Mouse (Mus musculus) hindbrain, embryonic 14.5 days (tissue): ENCODE measurements around the gene Lingo1. TPM values are rescaled to one million over a fixed set of nuclear protein-coding genes. Genes with fewer than 3 reads are reported as not detected.

ENCODE experiments used
- ATAC-seq: fragments of 200-750 bp; cut with Nextera tagmentation; 2 replicates; pipeline ENCODE4 v1.8.0; 2017; ENCODE audit warnings: moderate number of reproducible peaks, mild to moderate bottlenecking, moderate TSS enrichment, moderate library complexity; ENCODE audit not compliant: low FRiP score
- DNase-seq: peaks from one replicate; pipeline ENCODE4 v3.0.0-alpha.2; 2015; ENCODE audit warnings: low spot score
- H3K27ac ChIP-seq: fragments of 300-500 bp; sonication (generic); 2 replicates; pipeline ENCODE4 v1.5.1; 2014; ENCODE audit warnings: mild to moderate bottlenecking, moderate library complexity
- H3K27me3 ChIP-seq: fragments of 300-500 bp; sonication (generic); 2 replicates; pipeline ENCODE4 v1.6.1; 2014; ENCODE audit warnings: mild to moderate bottlenecking, low read length, mixed read lengths; ENCODE audit not compliant: control insufficient read depth, insufficient read depth
- H3K36me3 ChIP-seq: fragments of 300-500 bp; sonication (generic); replicated peaks from 2 replicates; pipeline ENCODE4 v1.6.1; 2014; ENCODE audit not compliant: control insufficient read depth, insufficient read depth
- H3K4me1 ChIP-seq: fragments of 300-500 bp; sonication (generic); replicated peaks from 2 replicates; pipeline ENCODE4 v1.6.1; 2014; ENCODE audit warnings: antibody characterized with exemption, low read length, mixed read lengths; ENCODE audit not compliant: control insufficient read depth, insufficient read depth
- H3K4me2 ChIP-seq: fragments of 300-500 bp; sonication (generic); replicated peaks from 2 replicates; pipeline ENCODE4 v1.6.1; 2014; ENCODE audit warnings: mild to moderate bottlenecking, moderate library complexity
- H3K4me3 ChIP-seq: fragments of 300-500 bp; sonication (generic); replicated peaks from 2 replicates; pipeline ENCODE4 v1.5.1; 2014; ENCODE audit warnings: mild to moderate bottlenecking, low read length
- H3K9ac ChIP-seq: fragments of 300-500 bp; sonication (generic); 2 replicates; pipeline ENCODE4 v1.6.1; 2014
- H3K9me3 ChIP-seq: fragments of 300-500 bp; sonication (generic); 2 replicates; pipeline ENCODE4 v1.6.1; 2016; ENCODE audit warnings: low read length; ENCODE audit not compliant: control insufficient read depth
- WGBS: fragments of 180-500 bp; shearing (Covaris S2); extraction: QIAGEN DNeasy Blood & Tissue Kit; methylation state at CpG from one replicate; pipeline ENCODE4 v1.1.7; 2014; 5-methylcytosine and 5-hydroxymethylcytosine counted together
- polyA plus RNA-seq: library from polyadenylated mRNA; unstranded; fragments of >200 nt; fragmentation: Nextera tagmentation; extraction: Ambion mirVana; gene quantifications from 2 replicates; pipeline ENCODE4 v1.2.1, GENCODE M21; 2014

The Lingo1 gene
- polyA plus RNA-seq, 1 experiment from 2014 or later: 57.3 TPM

DNA sequence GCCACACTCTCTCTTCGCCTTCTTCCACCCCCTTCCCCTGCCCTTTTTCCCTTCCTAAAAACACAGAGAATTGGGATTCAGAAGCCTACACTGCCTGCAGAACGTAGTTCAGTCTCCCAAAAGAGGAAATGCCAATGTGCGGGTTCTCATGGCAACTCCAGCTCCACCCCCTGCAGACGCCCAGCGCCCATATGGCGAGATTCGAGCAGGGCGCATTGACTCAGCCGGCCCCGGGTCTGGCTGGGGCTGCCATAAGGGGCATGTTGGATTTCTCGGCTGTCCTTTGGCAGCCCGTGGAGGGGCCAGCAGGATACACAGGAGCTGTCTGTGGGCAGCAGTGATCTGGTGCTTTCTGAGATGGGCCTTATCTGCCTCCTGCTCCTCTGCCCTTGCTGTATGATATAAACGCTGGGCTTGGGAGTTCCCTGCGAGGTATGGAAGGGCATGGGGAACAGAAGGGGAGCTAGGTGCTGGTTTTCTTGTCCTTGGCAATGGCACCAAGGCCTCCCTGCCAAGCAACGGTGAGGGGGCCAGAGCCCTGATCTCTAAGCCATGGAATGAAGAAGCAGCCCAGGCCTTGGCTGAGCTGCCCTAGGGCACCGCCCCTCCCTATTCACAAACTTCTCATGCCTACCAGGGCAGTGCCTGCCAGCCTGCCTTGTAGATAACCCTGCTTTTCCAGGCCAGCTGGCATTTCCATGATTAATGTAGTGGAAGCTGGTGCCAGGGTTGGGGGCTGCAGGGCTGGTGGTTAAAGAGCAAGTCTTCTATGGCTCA, 139.3 kb downstream of the Lingo1 start:
- Histone ChIP-seq H3K9me3 (no peaks in the 10 kb centered on the region), H3K9ac (0 out of 2 replicates have a peak overlapping the region, but pooled peaks have one; percentile 13), H3K36me3 (no peaks in the 10 kb centered on the region), H3K27ac (no peak overlapping the region), H3K4me1 (peaks cover 22% of the 10 kb centered on the region), H3K4me3 (no peak overlapping the region), H3K27me3 (no peaks in the 10 kb centered on the region), H3K4me2 (no peak overlapping the region; the same call in 1 of the 2 replicates)
- ATAC-seq (no peak), DNase-seq (no peak)
- WGBS: 38% methylated on average over 16 of the region's 16 CpGs

GRCm38 (mm10) chr9:56655167-56655566, 141.1 kb downstream of the Lingo1 start:
- H3K27me3 ChIP-seq: no peaks in the 10 kb centered on the region
- H3K4me3 ChIP-seq: no peak overlapping the region
- no peaks in the 10 kb centered on the region for H3K9me3 ChIP-seq
- H3K4me2 ChIP-seq: no peak overlapping the region
- H3K4me1 ChIP-seq: peaks cover 22% of the 10 kb centered on the region
- ATAC-seq (no peak), DNase-seq (peak; percentile 41)
- H3K36me3 ChIP-seq: no peaks in the 10 kb centered on the region
- H3K9ac ChIP-seq: no peak overlapping the region
- no peak overlapping the region for H3K27ac ChIP-seq
- 16% methylated on average over 6 of the region's 6 CpGs for WGBS

GRCm38 (mm10) chr9:56652551-56652950, 143.7 kb downstream of the Lingo1 start:
- DNase-seq: no peak
- no peaks in the 10 kb centered on the region for H3K27me3 ChIP-seq
- WGBS: 73% methylated on average over 7 of the region's 7 CpGs
- no peak for ATAC-seq
- no peaks in the 10 kb centered on the region for H3K36me3 ChIP-seq
- H3K9ac ChIP-seq: no peak overlapping the region
- H3K27ac ChIP-seq: no peak overlapping the region
- H3K9me3 ChIP-seq: no peaks in the 10 kb centered on the region
- no peak overlapping the region for H3K4me2 ChIP-seq
- no peak overlapping the region for H3K4me3 ChIP-seq
- peaks cover 23% of the 10 kb centered on the region for H3K4me1 ChIP-seq

GRCm38 (mm10) chr9:56651586-56651985, 144.7 kb downstream of the Lingo1 start:
- peaks cover 15% of the 10 kb centered on the region for H3K4me1 ChIP-seq

DNA sequence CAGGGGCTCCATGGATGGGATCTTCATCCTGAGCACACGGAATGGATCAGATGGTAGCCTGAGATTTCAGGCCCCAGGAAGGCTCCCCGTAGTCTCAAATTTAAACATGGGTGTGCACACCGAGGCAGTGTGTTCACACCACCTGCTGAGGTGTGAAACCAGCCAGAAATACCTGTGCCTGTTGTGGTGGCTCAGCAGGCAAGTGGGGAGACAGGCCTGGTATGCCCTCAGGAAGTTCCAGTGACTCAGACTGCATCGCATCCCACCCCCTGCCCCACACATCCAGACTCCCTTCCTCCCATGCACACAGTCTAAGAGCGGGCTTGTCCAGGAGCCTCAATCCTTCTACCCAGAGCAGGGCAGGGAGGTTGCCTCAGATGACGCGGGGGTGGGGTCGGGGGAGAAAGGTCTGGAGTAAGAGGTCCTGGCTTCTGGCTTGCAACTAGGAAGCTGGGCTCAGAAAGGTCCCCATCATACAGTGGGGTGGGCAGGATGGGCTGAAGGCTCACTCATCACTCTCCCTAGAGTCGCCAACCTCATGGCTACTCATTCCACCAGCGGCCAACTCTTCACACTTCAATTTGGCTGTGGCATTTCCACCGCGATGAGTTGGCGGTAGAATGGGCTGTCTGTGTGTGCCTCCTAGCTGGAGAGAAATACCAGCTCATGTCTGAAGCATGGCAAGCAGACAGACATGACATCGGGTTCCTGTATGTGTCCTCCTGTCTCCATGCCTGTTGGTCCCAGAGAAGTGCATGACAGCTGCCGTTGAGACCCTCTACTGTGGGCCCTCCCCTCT, 149.8 kb downstream of the Lingo1 start:
- Histone ChIP-seq H3K9ac (no peak overlapping the region), H3K27me3 (no peaks in the 10 kb centered on the region), H3K4me1 (peaks cover 19% of the 10 kb centered on the region), H3K27ac (no peak overlapping the region), H3K9me3 (no peaks in the 10 kb centered on the region), H3K4me3 (no peak overlapping the region), H3K4me2 (no peak overlapping the region), H3K36me3 (no peaks in the 10 kb centered on the region)
- DNase-seq: no peak
- no peak for ATAC-seq
- WGBS: 93% methylated on average over 15 of the region's 15 CpGs

More at GRCm38 (mm10) chr9:56651586-56651985, 144.7 kb downstream of the Lingo1 start:
- DNase-seq: no peak
- no peak for ATAC-seq
- no peak overlapping the region for H3K9ac ChIP-seq
- WGBS: 42% methylated on average over 2 of the region's 2 CpGs
- no peaks in the 10 kb centered on the region for H3K9me3 ChIP-seq
- H3K4me3 ChIP-seq: no peak overlapping the region
- no peak overlapping the region for H3K27ac ChIP-seq
- no peak overlapping the region for H3K4me2 ChIP-seq
- H3K27me3 ChIP-seq: no peaks in the 10 kb centered on the region
- H3K36me3 ChIP-seq: no peaks in the 10 kb centered on the region

- H3K9me3 ChIP-seq: no peaks in the 10 kb centered on the region
- peaks cover 1% of the 10 kb centered on the region; the same call in 1 of the 2 replicates for H3K27me3 ChIP-seq
- DNase-seq (no peak), ATAC-seq (peak; percentile 41; the same call in 1 of the 2 replicates)
- peaks cover 19% of the 10 kb centered on the region for H3K4me1 ChIP-seq
- H3K4me2 ChIP-seq: no peak overlapping the region
- H3K27ac ChIP-seq: no peak overlapping the region
- 40% methylated on average over 5 of the region's 5 CpGs for WGBS
- no peaks in the 10 kb centered on the region for H3K36me3 ChIP-seq
- H3K4me3 ChIP-seq: no peak overlapping the region
- no peak overlapping the region for H3K9ac ChIP-seq
Observed at GRCm38 (mm10) chr9:56643474-56643873, 152.8 kb downstream of the Lingo1 start.

- Histone ChIP-seq H3K4me1 (peaks cover 9% of the 10 kb centered on the region), H3K9me3 (no peaks in the 10 kb centered on the region), H3K27me3 (peaks cover 10% of the 10 kb centered on the region; the same call in 1 of the 2 replicates), H3K36me3 (no peaks in the 10 kb centered on the region), H3K4me2 (no peak overlapping the region), H3K27ac (no peak overlapping the region), H3K4me3 (no peak overlapping the region), H3K9ac (no peak overlapping the region)
- DNase-seq (no peak), ATAC-seq (no peak)
- WGBS: 64% methylated on average over 8 of the region's 8 CpGs
Observed at GRCm38 (mm10) chr9:56638226-56638905, 157.9 kb downstream of the Lingo1 start.

DNA sequence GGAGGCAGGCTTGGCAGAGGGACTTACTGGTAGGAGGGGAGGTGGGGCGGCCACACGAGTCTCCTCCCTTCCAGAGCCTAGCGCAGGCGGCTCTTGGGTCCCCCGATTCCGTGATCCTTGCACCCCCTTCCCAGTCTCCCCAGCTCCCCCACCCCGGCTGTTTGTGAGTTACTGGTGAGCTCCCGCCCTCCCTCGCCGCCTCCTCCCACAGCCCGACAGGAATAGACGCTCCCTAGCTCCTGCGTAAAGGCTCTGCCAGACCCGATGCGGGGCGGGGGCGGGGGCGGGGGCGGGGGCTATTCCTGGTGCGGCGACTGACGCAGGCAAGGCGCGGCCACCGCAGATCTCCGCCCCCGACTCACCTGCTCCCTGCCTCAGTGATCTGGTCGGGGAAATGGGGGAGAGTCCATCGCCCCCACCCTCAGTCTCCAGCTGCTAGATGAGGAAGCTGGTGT, 158.8 kb downstream of the Lingo1 start:
- 3% methylated on average over 24 of the region's 29 CpGs for WGBS
- Histone ChIP-seq H3K27ac (no peak overlapping the region), H3K36me3 (no peaks in the 10 kb centered on the region), H3K4me3 (no peak overlapping the region), H3K9ac (no peak overlapping the region), H3K9me3 (no peaks in the 10 kb centered on the region), H3K4me1 (peaks cover 11% of the 10 kb centered on the region), H3K27me3 (peaks cover 10% of the 10 kb centered on the region; the same call in 1 of the 2 replicates), H3K4me2 (peak overlapping the region; percentile 42)
- no peak for ATAC-seq
- no peak for DNase-seq
